ENCODE assay signal across 11 mouse cellular contexts in the genomic region with DNA sequence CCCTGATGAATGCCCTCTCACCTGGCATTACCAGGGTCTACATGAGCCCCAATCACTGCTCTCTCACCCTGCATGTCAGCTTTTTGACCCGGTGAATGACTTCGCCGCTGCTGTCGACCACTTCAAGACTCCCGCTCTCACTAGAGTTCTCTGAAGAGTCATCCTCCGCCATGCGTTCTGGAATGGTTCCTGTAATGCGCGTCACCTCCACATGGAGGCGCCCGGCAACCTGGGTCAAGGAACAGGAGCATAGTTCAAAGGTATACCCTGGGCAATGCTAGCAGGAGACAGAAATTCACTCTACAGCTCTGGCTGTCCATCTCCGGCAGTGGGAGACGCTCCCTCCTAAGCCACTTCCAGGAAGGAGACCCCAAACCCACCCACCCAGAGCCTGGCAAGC.
DNase-seq lines count a peak whose midpoint lies in the region; ATAC-seq and TF ChIP-seq lines count a peak whose summit lies in the region.
"Had no signal": no experiment of that assay in that cellular context is flagged by ENCODE, and none has a peak within 500 bp of the region (broad histone marks: within the 10 kb centered on the region; RNA-seq: fewer than 3 reads in every experiment).

No protein-coding gene starts in this region.

- H3K4me2 ChIP-seq in forebrain, embryonic 16.5 days (ENCODE audit: low read length) = no peak overlapping the region
- H3K4me2 ChIP-seq in lung, embryonic 14.5 days = no peak overlapping the region
- H3K4me2 ChIP-seq in intestine, embryonic 15.5 days (replicated peaks) = no peak overlapping the region
- H3K4me2 ChIP-seq: embryonic facial prominence, embryonic 12.5 days; limb, embryonic 15.5 days had no signal

- TF ChIP-seq POLR2A in brain, embryonic 14.5 days (IDR thresholded peaks at IDR 0.05; ENCODE audit: borderline replicate concordance, extremely low read depth, insufficient read depth, insufficient read length, poor library complexity, severe bottlenecking) = no peak

- WGBS in forebrain, embryonic 10.5 days = 77% methylated on average over 13 of the region's 13 CpGs
- WGBS in forebrain, embryonic 16.5 days = 73% methylated on average over 13 of the region's 13 CpGs
- WGBS in lung, embryonic 14.5 days = 74% methylated on average over 13 of the region's 13 CpGs
- 83% methylated on average over 13 of the region's 13 CpGs for WGBS in intestine, embryonic 15.5 days

- no peaks in the 10 kb centered on the region for H3K9me3 ChIP-seq in forebrain, embryonic 10.5 days
- no peaks in the 10 kb centered on the region for H3K9me3 ChIP-seq in forebrain, embryonic 16.5 days (ENCODE audit: control insufficient read depth, low read length)
- H3K9me3 ChIP-seq in lung, embryonic 14.5 days (ENCODE audit: low read depth, low read length) = no peaks in the 10 kb centered on the region
- no peaks in the 10 kb centered on the region for H3K9me3 ChIP-seq in intestine, embryonic 15.5 days
- H3K9me3 ChIP-seq: embryonic facial prominence, embryonic 12.5 days; limb, embryonic 15.5 days had no signal

- no peak overlapping the region for H3K27ac ChIP-seq in forebrain, embryonic 10.5 days
- H3K27ac ChIP-seq in forebrain, embryonic 16.5 days (ENCODE audit: low read length) = no peak overlapping the region
- H3K27ac ChIP-seq in lung, embryonic 14.5 days (ENCODE audit: low read depth) = no peak overlapping the region
- H3K27ac ChIP-seq in intestine, embryonic 15.5 days = no peak overlapping the region
- H3K27ac ChIP-seq: embryonic facial prominence, embryonic 12.5 days; limb, embryonic 15.5 days had no signal

- no peaks in the 10 kb centered on the region for H3K27me3 ChIP-seq in forebrain, embryonic 10.5 days (ENCODE audit: poor library complexity, severe bottlenecking)
- no peaks in the 10 kb centered on the region for H3K27me3 ChIP-seq in forebrain, embryonic 16.5 days (replicated peaks; ENCODE audit: control insufficient read depth, insufficient read depth, low read length)
- no peaks in the 10 kb centered on the region for H3K27me3 ChIP-seq in lung, embryonic 14.5 days (ENCODE audit: insufficient read depth, low read length)
- H3K27me3 ChIP-seq in intestine, embryonic 15.5 days (replicated peaks) = no peaks in the 10 kb centered on the region
- H3K27me3 ChIP-seq: embryonic facial prominence, embryonic 12.5 days; limb, embryonic 15.5 days had no signal

- H3K4me1 ChIP-seq in forebrain, embryonic 10.5 days = no peaks in the 10 kb centered on the region
- H3K4me1 ChIP-seq in forebrain, embryonic 16.5 days (replicated peaks; ENCODE audit: control insufficient read depth, insufficient read depth, low read length) = no peaks in the 10 kb centered on the region
- no peaks in the 10 kb centered on the region for H3K4me1 ChIP-seq in lung, embryonic 14.5 days (ENCODE audit: insufficient read depth)
- H3K4me1 ChIP-seq in intestine, embryonic 15.5 days (replicated peaks) = no peaks in the 10 kb centered on the region
- H3K4me1 ChIP-seq: embryonic facial prominence, embryonic 12.5 days; limb, embryonic 15.5 days had no signal

- no peak for ATAC-seq in forebrain, embryonic 16.5 days
- ATAC-seq in lung, embryonic 14.5 days (ENCODE audit: insufficient read depth) = no peak
- ATAC-seq in intestine, embryonic 15.5 days = no peak

- H3K4me3 ChIP-seq in forebrain, embryonic 10.5 days = no peak overlapping the region
- no peak overlapping the region for H3K4me3 ChIP-seq in forebrain, embryonic 16.5 days (replicated peaks; ENCODE audit: low read length)
- H3K4me3 ChIP-seq in lung, embryonic 14.5 days (ENCODE audit: low read depth, low read length) = no peak overlapping the region
- no peak overlapping the region for H3K4me3 ChIP-seq in intestine, embryonic 15.5 days (replicated peaks)
- H3K4me3 ChIP-seq: embryonic facial prominence, embryonic 12.5 days; limb, embryonic 15.5 days had no signal

- no peak overlapping the region for H3K9ac ChIP-seq in forebrain, embryonic 16.5 days (replicated peaks; ENCODE audit: low read depth, low read length)
- H3K9ac ChIP-seq in lung, embryonic 14.5 days = no peak overlapping the region
- H3K9ac ChIP-seq in intestine, embryonic 15.5 days = no peak overlapping the region
- H3K9ac ChIP-seq: embryonic facial prominence, embryonic 12.5 days; limb, embryonic 15.5 days had no signal

- TF ChIP-seq CTCF in lung, embryonic 14.5 days (IDR thresholded peaks at IDR 0.05; ENCODE audit: low read depth) = peak; percentile 38
- peak; percentile 35; the same call in 1 of the 2 replicates for TF ChIP-seq CTCF in brain, embryonic 14.5 days (IDR thresholded peaks at IDR 0.05; ENCODE audit: borderline replicate concordance, extremely low read depth, insufficient read depth, insufficient read length)

- peaks cover 83% of the 10 kb centered on the region for H3K36me3 ChIP-seq in forebrain, embryonic 10.5 days (replicated peaks)
- H3K36me3 ChIP-seq in forebrain, embryonic 16.5 days (ENCODE audit: control insufficient read depth, insufficient read depth) = peaks cover 3% of the 10 kb centered on the region; the same call in 1 of the 2 replicates
- peaks cover 74% of the 10 kb centered on the region for H3K36me3 ChIP-seq in lung, embryonic 14.5 days (ENCODE audit: insufficient read depth)
- peaks cover 10% of the 10 kb centered on the region; the same call in 1 of the 2 replicates for H3K36me3 ChIP-seq in intestine, embryonic 15.5 days

- DNase-seq in forebrain, embryonic 10.5 days (ENCODE audit: extremely low spot score, low spot score) = peak; percentile 20
- peak; percentile 21 for DNase-seq in lung, embryonic 14.5 days
- DNase-seq in lung, adult 18-20 months = no peak
- DNase-seq in brain, embryonic 14.5 days (ENCODE audit: low read depth) = no peak
- DNase-seq in thymus, postnatal 0 days (ENCODE audit: low spot score) = peak; percentile 23
- no peak for DNase-seq in frontal cortex, postnatal 25 days (ENCODE audit: low spot score in 2 of 2)
- DNase-seq: heart, postnatal 14 days had no signal

Comparison
In these comparisons a context has a peak if more than half of its experiments do, and no peak if none do; other contexts are left out.
1. DNase-seq: peak in forebrain, embryonic 10.5 days (single experiment), lung, embryonic 14.5 days (single experiment) and thymus, postnatal 0 days (single experiment); none in lung, adult 18-20 months (0 of 2), brain, embryonic 14.5 days (single experiment) and frontal cortex, postnatal 25 days (0 of 2).